Mouse (Mus musculus) retina, postnatal 7 days (tissue): ENCODE results near the gene Me1.
A peak's percentile ranks its signal among the peaks of the same experiment; 100 is the strongest.

Experiments used
- DNase-seq: peaks from one replicate; pipeline ENCODE4 v3.0.0-alpha.2; 2012; ENCODE audit warnings: low read depth, low spot score

Me1 gene

DNA sequence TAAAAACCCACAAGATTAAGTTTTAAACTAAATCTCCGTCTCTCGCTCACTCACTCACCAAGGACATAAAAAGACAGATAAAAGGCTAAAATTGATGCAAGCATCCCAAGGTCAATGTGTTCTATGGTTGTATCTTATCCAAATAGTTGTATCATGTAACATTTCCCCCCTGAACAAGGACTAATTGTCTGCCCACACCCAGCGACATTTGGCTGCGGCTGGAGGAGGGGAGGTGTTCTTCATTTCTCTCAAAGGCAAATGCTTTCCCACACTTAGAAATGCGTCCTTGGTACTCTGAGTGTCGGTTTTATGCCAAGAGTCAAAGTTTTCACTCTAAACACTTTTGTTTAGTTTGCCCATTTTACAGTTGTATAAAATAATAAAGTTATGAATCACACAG lies 13.2 kb upstream of the Me1 start:
- no peak for DNase-seq

DNA sequence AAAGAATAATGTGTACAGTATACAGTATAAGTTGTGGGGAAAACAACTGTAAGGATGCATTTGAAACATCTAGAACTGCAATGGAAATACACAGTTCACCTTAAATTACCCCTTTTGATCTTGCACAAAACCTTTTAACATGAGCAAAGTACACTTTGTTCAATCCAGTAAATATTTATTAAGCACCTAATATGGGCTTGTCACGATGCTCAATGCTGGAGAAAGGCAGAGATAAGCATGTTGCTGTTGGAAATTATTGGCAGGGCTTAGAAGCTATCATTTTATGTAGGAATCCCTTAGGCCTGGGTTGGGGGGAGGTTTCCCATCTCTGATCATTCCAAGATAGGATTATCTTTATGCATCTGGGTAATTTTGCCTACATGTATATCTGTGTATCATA lies 11.7 kb upstream of the Me1 start:
- DNase-seq, result no peak

DNA sequence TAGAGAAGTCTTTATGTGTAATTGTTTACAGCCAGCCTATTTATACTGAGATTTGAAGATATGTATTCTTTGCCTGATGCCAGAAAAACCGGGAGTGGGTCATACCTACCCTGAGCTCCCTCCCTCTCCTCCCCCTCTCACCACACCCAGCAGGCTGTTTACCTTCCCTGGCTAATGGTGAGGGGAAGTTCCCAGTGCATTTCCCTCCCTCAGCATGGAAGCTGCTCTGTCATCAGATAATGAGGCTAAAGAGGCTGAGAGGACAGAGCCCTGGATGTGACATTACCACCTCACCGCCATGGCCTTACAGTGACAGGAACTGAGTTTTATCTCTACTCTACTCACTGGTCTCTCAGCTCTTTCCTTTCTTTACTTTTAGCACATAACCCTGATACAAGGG lies 6.1 kb upstream of the Me1 start:
- DNase-seq, result no peak

GRCm38 (mm10) chr9:86701264-86701663 lies 5.5 kb upstream of the Me1 start:
- DNase-seq, result peak; percentile 47

GRCm38 (mm10) chr9:86695199-86695817 lies 445 bp downstream of the Me1 start:
- DNase-seq, result peak; percentile 13

DNA sequence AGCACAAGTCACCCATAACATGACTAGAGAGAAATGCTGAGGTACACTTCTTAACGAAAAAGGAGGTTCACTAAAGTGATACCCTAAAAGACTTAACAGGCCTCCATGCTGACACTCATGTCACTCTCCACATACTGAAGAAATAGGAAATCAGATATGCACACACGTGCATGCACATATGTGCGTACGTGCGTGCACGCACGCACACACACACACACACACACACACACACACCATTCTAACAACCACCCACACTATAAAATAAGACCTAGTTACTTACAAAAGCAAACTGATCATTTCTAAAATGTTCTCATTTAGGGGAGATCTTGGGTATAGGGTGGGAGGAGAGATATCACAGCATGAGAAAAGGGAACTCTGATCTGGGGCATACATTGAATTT lies 1.1 kb downstream of the Me1 start:
- DNase-seq, result no peak

- no peak for DNase-seq
Measured at GRCm38 (mm10) chr9:86693935-86694334, 1.8 kb downstream of the Me1 start.

DNA sequence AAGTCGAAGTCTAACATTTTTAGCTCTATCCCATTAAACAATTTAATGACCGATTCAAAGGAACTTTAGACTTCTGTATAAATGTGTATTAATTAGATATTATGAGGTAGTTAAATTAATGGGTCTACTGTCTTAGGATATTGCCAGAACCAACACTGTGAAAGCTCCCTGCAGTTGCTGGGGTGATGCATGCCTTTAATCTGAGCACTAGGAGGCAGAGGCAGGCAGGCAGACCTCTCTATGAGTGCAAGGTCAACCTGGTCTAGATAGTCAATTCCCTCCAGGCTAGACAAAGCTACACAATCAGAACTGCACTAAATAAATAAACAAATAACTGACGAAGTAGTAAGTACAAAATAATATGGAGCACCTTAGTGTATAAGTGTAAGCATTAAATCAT lies 3.1 kb downstream of the Me1 start:
- DNase-seq, result no peak

- DNase-seq, result no peak
Measured at GRCm38 (mm10) chr9:86692251-86692650, 3.5 kb downstream of the Me1 start.

- DNase-seq, result no peak
Measured at GRCm38 (mm10) chr9:86691101-86691500, 4.7 kb downstream of the Me1 start.

DNA sequence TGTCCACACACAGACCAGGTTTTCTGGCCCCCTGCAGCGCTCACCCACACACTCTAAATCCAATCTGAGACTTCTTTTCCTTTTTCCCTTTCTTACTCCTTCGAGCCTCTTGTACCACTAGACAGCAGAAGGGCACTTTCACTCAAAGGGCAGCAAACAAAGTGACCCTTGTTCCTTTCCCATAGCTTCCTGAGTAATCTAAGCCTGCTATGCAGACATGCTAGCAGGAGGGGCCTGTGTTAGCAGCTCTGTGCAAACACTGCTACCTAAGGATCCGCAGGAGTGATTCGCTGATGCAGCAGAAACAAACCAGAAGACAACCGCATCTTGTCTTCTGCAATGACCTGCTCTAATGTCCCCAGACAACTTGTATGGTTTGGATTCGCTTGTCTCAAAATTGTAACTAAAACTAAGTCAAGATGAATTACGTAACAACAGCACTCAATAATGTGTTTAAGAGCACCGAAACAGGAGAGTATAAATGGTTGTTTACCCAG lies 12.0 kb downstream of the Me1 start:
- no peak for DNase-seq

DNA sequence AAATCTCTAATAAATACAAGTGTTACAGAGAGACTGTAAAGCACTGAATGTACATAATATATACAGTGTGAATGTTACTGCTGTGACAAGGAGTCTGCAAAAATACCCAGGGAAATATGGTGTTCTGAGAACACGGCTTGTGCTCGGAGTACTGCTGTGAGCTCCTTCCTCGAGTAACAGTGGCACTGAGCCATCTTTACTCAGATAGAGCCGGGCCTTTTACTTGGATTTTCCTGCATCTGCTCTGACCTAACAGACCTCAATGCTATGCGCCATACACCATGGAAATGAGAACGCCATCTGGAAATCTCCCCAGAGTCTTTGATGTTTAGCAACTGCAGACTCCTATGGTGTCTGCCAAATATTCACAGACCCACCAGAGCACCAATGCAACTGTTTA lies 12.9 kb downstream of the Me1 start:
- no peak for DNase-seq

- no peak for DNase-seq
Measured at GRCm38 (mm10) chr9:86682278-86682677, 13.5 kb downstream of the Me1 start.

DNA sequence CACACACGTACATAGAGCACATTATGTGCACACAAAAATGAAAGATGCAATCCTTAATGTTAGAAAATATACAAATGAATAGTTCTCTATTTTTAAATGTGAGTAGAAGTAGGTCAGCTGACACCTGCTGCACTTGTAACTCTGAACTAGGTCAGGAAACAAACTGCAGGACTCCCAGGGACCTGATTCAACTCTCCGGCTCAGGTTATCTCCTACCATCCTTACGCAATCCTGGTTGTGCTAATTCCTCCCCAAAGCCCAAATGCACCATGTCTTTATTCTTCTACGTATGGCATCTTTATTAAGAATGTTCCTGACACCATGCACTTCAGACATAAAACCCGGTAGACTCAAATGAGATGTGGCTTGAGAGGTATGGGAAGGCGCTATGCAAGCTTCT lies 15.3 kb downstream of the Me1 start:
- no peak for DNase-seq

DNA sequence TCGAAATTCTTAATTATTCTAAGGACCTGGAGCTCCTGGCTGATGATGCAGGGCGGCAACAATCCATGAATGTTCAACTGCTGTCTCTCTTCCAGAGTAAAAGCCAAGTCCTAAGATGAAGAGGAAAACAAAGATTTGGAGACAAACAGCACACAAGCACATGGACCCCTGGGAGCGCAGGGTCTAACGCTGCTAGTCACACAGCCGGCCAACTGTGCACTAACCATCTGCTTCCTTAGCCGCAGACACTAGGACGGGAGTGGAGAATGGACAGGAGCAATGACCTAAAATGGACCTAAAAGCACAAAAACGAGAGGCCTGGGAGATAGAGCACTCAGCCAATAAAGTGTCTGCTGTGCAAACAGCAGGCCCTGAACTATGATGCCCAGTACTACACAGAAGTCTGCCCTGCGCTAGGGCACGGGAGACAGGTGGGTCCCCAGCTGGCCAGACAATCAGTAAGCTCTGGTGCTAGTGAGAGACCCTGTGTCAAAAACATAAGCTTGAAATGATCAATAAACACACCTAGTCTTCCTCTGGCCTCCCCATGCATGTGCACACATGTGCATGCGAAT lies 15.8 kb downstream of the Me1 start:
- no peak for DNase-seq

GRCm38 (mm10) chr9:86676246-86676645 lies 19.5 kb downstream of the Me1 start:
- no peak for DNase-seq

GRCm38 (mm10) chr9:86675426-86675825 lies 20.3 kb downstream of the Me1 start:
- DNase-seq, result no peak

DNA sequence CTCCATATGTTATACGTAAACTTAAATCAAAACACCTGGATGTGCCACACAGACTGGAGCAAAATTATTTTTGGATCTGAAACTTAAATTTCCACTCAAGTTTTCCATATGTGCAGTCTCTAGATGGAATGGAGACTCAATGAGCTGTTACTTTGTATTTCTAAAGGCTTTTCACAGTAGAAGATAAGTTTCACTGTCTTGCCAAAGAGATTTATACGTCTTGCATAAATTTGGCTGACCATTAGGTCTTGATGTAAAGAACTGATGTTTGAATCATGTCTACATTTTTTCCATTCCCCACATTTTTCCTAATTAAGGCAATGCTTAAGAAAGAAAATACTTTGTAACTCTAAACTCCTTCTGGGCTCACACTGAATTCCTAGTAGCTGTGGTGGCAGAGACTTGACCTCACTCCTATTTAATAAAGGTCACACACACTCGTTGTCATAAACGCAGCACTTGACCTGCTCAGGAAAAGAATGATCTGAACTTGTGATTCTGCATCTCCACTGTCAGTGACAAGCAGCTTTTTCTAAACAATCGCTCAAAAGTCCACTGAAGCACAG lies 22.8 kb downstream of the Me1 start:
- DNase-seq, result no peak

DNA sequence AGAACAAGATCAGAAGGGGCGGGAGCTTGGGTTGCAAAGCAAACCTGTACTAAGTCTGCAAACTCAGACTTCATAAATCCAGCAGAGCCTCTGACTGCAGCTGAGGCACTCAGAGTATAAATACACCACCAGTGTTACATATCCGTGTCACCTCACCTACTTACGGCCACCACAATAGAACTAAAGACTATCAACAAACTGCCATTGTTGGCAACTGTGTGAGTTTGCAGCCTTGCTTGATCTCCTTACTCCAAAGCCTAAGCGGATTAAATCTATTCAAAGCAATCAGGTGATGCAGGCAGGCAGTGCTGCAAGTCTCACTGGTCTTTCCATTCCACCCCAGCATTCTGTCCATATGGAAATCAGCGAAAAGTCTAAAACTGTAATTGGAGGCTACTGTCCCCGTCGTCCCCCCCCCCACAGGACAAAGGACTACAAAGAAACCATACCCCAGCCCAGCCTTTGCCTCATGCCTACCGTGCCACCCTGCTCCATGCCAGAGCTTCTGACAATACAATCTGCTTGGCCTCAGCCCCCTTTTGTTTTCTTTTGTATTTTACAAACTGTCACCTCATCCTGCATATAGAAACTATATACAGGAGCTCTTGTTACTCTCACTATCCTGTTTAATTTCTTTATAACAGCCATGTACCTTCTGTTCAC lies 27.0 kb downstream of the Me1 start:
- DNase-seq, result peak; percentile 70

GRCm38 (mm10) chr9:86667138-86667750 lies 28.5 kb downstream of the Me1 start:
- DNase-seq, result no peak

GRCm38 (mm10) chr9:86661679-86662078 lies 34.1 kb downstream of the Me1 start:
- DNase-seq, result no peak

- no peak for DNase-seq
Measured at GRCm38 (mm10) chr9:86661266-86661665, 34.5 kb downstream of the Me1 start.
